Comparison of ENCODE assay signal across 16 mouse cellular contexts in genomic region chr17:11332081-11332480, GRCm38 (mm10).
DNase-seq lines count a peak whose midpoint lies in the region; ATAC-seq and TF ChIP-seq lines count a peak whose summit lies in the region.
"Had no signal": no experiment of that assay in that cellular context is flagged by ENCODE, and none has a peak within 500 bp of the region (broad histone marks: within the 10 kb centered on the region; RNA-seq: fewer than 3 reads in every experiment).

No protein-coding gene starts in this region.

- no peak overlapping the region for H3K4me2 ChIP-seq in midbrain, embryonic 12.5 days (replicated peaks)
- H3K4me2 ChIP-seq in hindbrain, embryonic 14.5 days (replicated peaks), result peak overlapping the region; percentile 11; the same call in 1 of the 2 replicates
- 0 out of 2 replicates have a peak overlapping the region, but pooled peaks have one; percentile 19 for H3K4me2 ChIP-seq in midbrain, embryonic 14.5 days (ENCODE audit: low read length)
- H3K4me2 ChIP-seq: intestine, embryonic 15.5 days; liver, embryonic 13.5 days had no signal

- ATAC-seq in midbrain, embryonic 12.5 days (ENCODE audit: low FRiP score, low read depth), result no peak
- 0 out of 2 replicates have a peak, but pooled peaks have one; percentile 17 for ATAC-seq in hindbrain, embryonic 14.5 days (ENCODE audit: low FRiP score)
- no peak; the same call in 1 of the 2 replicates for ATAC-seq in midbrain, embryonic 14.5 days (ENCODE audit: low FRiP score, low TSS enrichment)
- ATAC-seq: intestine, embryonic 15.5 days had no signal

- no peaks in the 10 kb centered on the region for H3K9me3 ChIP-seq in midbrain, embryonic 12.5 days
- H3K9me3 ChIP-seq in midbrain, embryonic 10.5 days (replicated peaks), result no peaks in the 10 kb centered on the region
- H3K9me3 ChIP-seq in hindbrain, embryonic 14.5 days (ENCODE audit: control insufficient read depth, low read length), result no peaks in the 10 kb centered on the region
- no peaks in the 10 kb centered on the region for H3K9me3 ChIP-seq in midbrain, embryonic 14.5 days (ENCODE audit: control insufficient read depth, low read length)
- H3K9me3 ChIP-seq: intestine, embryonic 15.5 days; liver, embryonic 13.5 days had no signal

- no peak for TF ChIP-seq CTCF in olfactory bulb, adult 2 months (IDR thresholded peaks at IDR 0.05; ENCODE audit: insufficient read depth, low read depth, low read length)

- no peaks in the 10 kb centered on the region for H3K27me3 ChIP-seq in midbrain, embryonic 12.5 days
- H3K27me3 ChIP-seq in midbrain, embryonic 10.5 days (ENCODE audit: low read depth, poor library complexity, severe bottlenecking), result no peaks in the 10 kb centered on the region
- no peaks in the 10 kb centered on the region for H3K27me3 ChIP-seq in hindbrain, embryonic 14.5 days (ENCODE audit: control insufficient read depth, insufficient read depth, low read length)
- no peaks in the 10 kb centered on the region for H3K27me3 ChIP-seq in midbrain, embryonic 14.5 days (ENCODE audit: control insufficient read depth, insufficient read depth, low read length)
- H3K27me3 ChIP-seq: intestine, embryonic 15.5 days; liver, embryonic 13.5 days had no signal

- H3K36me3 ChIP-seq in midbrain, embryonic 12.5 days, result no peaks in the 10 kb centered on the region
- H3K36me3 ChIP-seq in midbrain, embryonic 10.5 days, result no peaks in the 10 kb centered on the region
- H3K36me3 ChIP-seq in hindbrain, embryonic 14.5 days (replicated peaks; ENCODE audit: control insufficient read depth, insufficient read depth), result no peaks in the 10 kb centered on the region
- H3K36me3 ChIP-seq in midbrain, embryonic 14.5 days (ENCODE audit: control insufficient read depth, insufficient read depth, low read length), result no peaks in the 10 kb centered on the region
- H3K36me3 ChIP-seq: intestine, embryonic 15.5 days; liver, embryonic 13.5 days had no signal

- H3K4me1 ChIP-seq in midbrain, embryonic 12.5 days, result peaks cover 5% of the 10 kb centered on the region; the same call in 1 of the 2 replicates
- peaks cover 7% of the 10 kb centered on the region; the same call in 1 of the 2 replicates for H3K4me1 ChIP-seq in midbrain, embryonic 10.5 days
- H3K4me1 ChIP-seq in hindbrain, embryonic 14.5 days (replicated peaks; ENCODE audit: control insufficient read depth, insufficient read depth, low read length), result no peaks in the 10 kb centered on the region
- H3K4me1 ChIP-seq in midbrain, embryonic 14.5 days (ENCODE audit: control insufficient read depth, insufficient read depth, low read length), result peaks cover 11% of the 10 kb centered on the region
- H3K4me1 ChIP-seq in olfactory bulb, adult 2 months (ENCODE audit: control insufficient read depth, insufficient read depth, low read length), result peaks cover 6% of the 10 kb centered on the region
- H3K4me1 ChIP-seq: intestine, embryonic 15.5 days; liver, embryonic 13.5 days had no signal

- 0 out of 2 replicates have a peak overlapping the region, but pooled peaks have one; percentile 30 for H3K27ac ChIP-seq in midbrain, embryonic 12.5 days (replicated peaks)
- H3K27ac ChIP-seq in midbrain, embryonic 10.5 days (replicated peaks), result no peak overlapping the region
- 0 out of 2 replicates have a peak overlapping the region, but pooled peaks have one; percentile 14 for H3K27ac ChIP-seq in hindbrain, embryonic 14.5 days
- peak overlapping the region; percentile 72 for H3K27ac ChIP-seq in midbrain, embryonic 14.5 days (replicated peaks; ENCODE audit: low read depth, low read length)
- peak overlapping the region; percentile 12; the same call in 1 of the 2 replicates for H3K27ac ChIP-seq in olfactory bulb, adult 2 months (ENCODE audit: insufficient read depth, low read depth, low read length)
- H3K27ac ChIP-seq: heart, adult 2 months; intestine, embryonic 15.5 days; layer of hippocampus, adult 2 months; liver, embryonic 13.5 days had no signal

- no peak for TF ChIP-seq POLR2A in olfactory bulb, adult 2 months (IDR thresholded peaks at IDR 0.05; ENCODE audit: insufficient read depth, low read depth, low read length)

- no peak for DNase-seq in midbrain, embryonic 10.5 days (ENCODE audit: low spot score)
- DNase-seq in hindbrain, embryonic 14.5 days (ENCODE audit: low spot score), result peak; percentile 49
- peak; percentile 69 for DNase-seq in midbrain, embryonic 14.5 days
- DNase-seq in kidney, adult 11 months, result no peak
- DNase-seq in gastrocnemius, postnatal 14 days, result no peak
- no peak for DNase-seq in urinary bladder, adult 2 months (ENCODE audit: low spot score)
- DNase-seq: adrenal gland, postnatal 36 days; cerebellum, adult 9-10 months; heart, adult 2 months; liver, embryonic 13.5 days; thymus, postnatal 4 days had no signal

- H3K9ac ChIP-seq in midbrain, embryonic 12.5 days (replicated peaks), result no peak overlapping the region
- H3K9ac ChIP-seq in hindbrain, embryonic 14.5 days, result no peak overlapping the region
- no peak overlapping the region for H3K9ac ChIP-seq in midbrain, embryonic 14.5 days (replicated peaks; ENCODE audit: low read length)
- H3K9ac ChIP-seq: intestine, embryonic 15.5 days; liver, embryonic 13.5 days had no signal

- WGBS in midbrain, embryonic 12.5 days, result 73% methylated on average over 8 of the region's 8 CpGs
- WGBS in midbrain, embryonic 10.5 days, result 82% methylated on average over 8 of the region's 8 CpGs
- 57% methylated on average over 8 of the region's 8 CpGs for WGBS in hindbrain, embryonic 14.5 days
- 55% methylated on average over 8 of the region's 8 CpGs for WGBS in midbrain, embryonic 14.5 days
- 48% methylated on average over 8 of the region's 8 CpGs for WGBS in olfactory bulb, adult 2 months

- no peak overlapping the region for H3K4me3 ChIP-seq in midbrain, embryonic 12.5 days
- no peak overlapping the region for H3K4me3 ChIP-seq in midbrain, embryonic 10.5 days
- H3K4me3 ChIP-seq in hindbrain, embryonic 14.5 days (replicated peaks; ENCODE audit: low read length), result no peak overlapping the region
- no peak overlapping the region for H3K4me3 ChIP-seq in midbrain, embryonic 14.5 days (replicated peaks; ENCODE audit: low read depth, low read length)
- H3K4me3 ChIP-seq in olfactory bulb, adult 2 months (ENCODE audit: insufficient read depth, low read depth, low read length), result no peak overlapping the region
- H3K4me3 ChIP-seq: erythroblast, embryonic 14.5 days; heart, adult 2 months; intestine, embryonic 15.5 days; layer of hippocampus, adult 2 months; liver, embryonic 13.5 days had no signal

- intact Hi-C loops in gastrocnemius, postnatal 14 days (cut with DNase I; ENCODE audit: low total_unique reads), result no loop called here

Comparison
In these comparisons a context has a peak if more than half of its experiments do, and no peak if none do; other contexts are left out.
1. DNase-seq: peak in hindbrain, embryonic 14.5 days (single experiment) and midbrain, embryonic 14.5 days (single experiment); none in midbrain, embryonic 10.5 days (single experiment), kidney, adult 11 months (single experiment), gastrocnemius, postnatal 14 days (single experiment) and urinary bladder, adult 2 months (single experiment).